In genomic region chr13:24760351-24760870, GRCm38 (mm10) we compare ENCODE assay signal across 9 mouse cellular contexts. TPM values are rescaled to one million over a fixed set of nuclear protein-coding genes. Genes with fewer than 3 reads are reported as not detected.
A peak's percentile ranks its signal among the peaks of the same experiment; 100 is the strongest.
DNase-seq lines count a peak whose midpoint lies in the region; ATAC-seq lines count a peak whose summit lies in the region.
"Had no signal": no experiment of that assay in that cellular context is flagged by ENCODE, and none has a peak within 500 bp of the region (broad histone marks: within the 10 kb centered on the region; RNA-seq: fewer than 3 reads in every experiment).

No protein-coding gene starts in this region.

- H3K27ac ChIP-seq in kidney, embryonic 14.5 days (ENCODE audit: low read depth, low read length), result no peak overlapping the region
- no peak overlapping the region for H3K27ac ChIP-seq in embryonic facial prominence, embryonic 12.5 days
- no peak overlapping the region for H3K27ac ChIP-seq in hindbrain, embryonic 12.5 days
- no peak overlapping the region for H3K27ac ChIP-seq in midbrain, embryonic 13.5 days

- H3K9me3 ChIP-seq in kidney, embryonic 14.5 days (ENCODE audit: control insufficient read depth, low read length), result no peaks in the 10 kb centered on the region
- no peaks in the 10 kb centered on the region for H3K9me3 ChIP-seq in embryonic facial prominence, embryonic 12.5 days
- no peaks in the 10 kb centered on the region for H3K9me3 ChIP-seq in hindbrain, embryonic 12.5 days (replicated peaks)
- no peaks in the 10 kb centered on the region for H3K9me3 ChIP-seq in midbrain, embryonic 13.5 days

- H3K4me1 ChIP-seq in kidney, embryonic 14.5 days (ENCODE audit: control insufficient read depth, insufficient read depth, low read length), result peaks cover 6% of the 10 kb centered on the region; the same call in 1 of the 2 replicates
- H3K4me1 ChIP-seq in embryonic facial prominence, embryonic 12.5 days, result peaks cover 9% of the 10 kb centered on the region
- H3K4me1 ChIP-seq in hindbrain, embryonic 12.5 days, result peaks cover 10% of the 10 kb centered on the region
- H3K4me1 ChIP-seq in midbrain, embryonic 13.5 days (replicated peaks), result peaks cover 10% of the 10 kb centered on the region

- H3K27me3 ChIP-seq in kidney, embryonic 14.5 days (ENCODE audit: control insufficient read depth, insufficient read depth, low read length), result no peaks in the 10 kb centered on the region
- H3K27me3 ChIP-seq in embryonic facial prominence, embryonic 12.5 days, result no peaks in the 10 kb centered on the region
- H3K27me3 ChIP-seq in hindbrain, embryonic 12.5 days, result no peaks in the 10 kb centered on the region
- H3K27me3 ChIP-seq in midbrain, embryonic 13.5 days, result no peaks in the 10 kb centered on the region

- 70% methylated on average over 5 of the region's 5 CpGs for WGBS in kidney, embryonic 14.5 days
- 69% methylated on average over 5 of the region's 5 CpGs for WGBS in embryonic facial prominence, embryonic 12.5 days
- 73% methylated on average over 5 of the region's 5 CpGs for WGBS in hindbrain, embryonic 12.5 days
- 67% methylated on average over 5 of the region's 5 CpGs for WGBS in midbrain, embryonic 13.5 days

- ATAC-seq in kidney, embryonic 14.5 days (ENCODE audit: low FRiP score, low TSS enrichment), result no peak
- ATAC-seq in embryonic facial prominence, embryonic 12.5 days (ENCODE audit: insufficient number of reproducible peaks, insufficient read depth, low FRiP score, low TSS enrichment), result no peak
- ATAC-seq in hindbrain, embryonic 12.5 days (ENCODE audit: low FRiP score), result no peak
- ATAC-seq in midbrain, embryonic 13.5 days, result no peak
- ATAC-seq in erythroid progenitor cell, adult 5-6 weeks (replicated peaks; ENCODE audit: low FRiP score, poor library complexity, severe bottlenecking), result no peak

- H3K4me3 ChIP-seq in kidney, embryonic 14.5 days (ENCODE audit: low read length), result peak overlapping the region; percentile 95
- H3K4me3 ChIP-seq in embryonic facial prominence, embryonic 12.5 days, result peak overlapping the region; percentile 78
- H3K4me3 ChIP-seq in hindbrain, embryonic 12.5 days, result peak overlapping the region; percentile 97
- H3K4me3 ChIP-seq in midbrain, embryonic 13.5 days (replicated peaks), result peak overlapping the region; percentile 73

- peak overlapping the region; percentile 91 for H3K9ac ChIP-seq in kidney, embryonic 14.5 days (ENCODE audit: low read depth, low read length)
- peak overlapping the region; percentile 74; the same call in 1 of the 2 replicates for H3K9ac ChIP-seq in embryonic facial prominence, embryonic 12.5 days
- peak overlapping the region; percentile 69; the same call in 1 of the 2 replicates for H3K9ac ChIP-seq in hindbrain, embryonic 12.5 days
- no peak overlapping the region; the same call in 1 of the 2 replicates for H3K9ac ChIP-seq in midbrain, embryonic 13.5 days (replicated peaks)

- no peak for DNase-seq in kidney, adult 18-20 months
- DNase-seq in cerebellum, adult 11-12 months, result no peak
- no peak for DNase-seq in urinary bladder, postnatal 14 days (ENCODE audit: low spot score)
- DNase-seq: lung, postnatal 14 days had no signal

- H3K36me3 ChIP-seq in kidney, embryonic 14.5 days (ENCODE audit: control insufficient read depth, insufficient read depth, low read length), result peaks cover 41% of the 10 kb centered on the region
- peaks cover 17% of the 10 kb centered on the region for H3K36me3 ChIP-seq in embryonic facial prominence, embryonic 12.5 days
- 0 out of 2 replicates have a peak, but pooled peaks cover 9% of the 10 kb centered on the region for H3K36me3 ChIP-seq in hindbrain, embryonic 12.5 days
- no peaks in the 10 kb centered on the region for H3K36me3 ChIP-seq in midbrain, embryonic 13.5 days

- peak overlapping the region; percentile 65 for H3K4me2 ChIP-seq in kidney, embryonic 14.5 days (replicated peaks; ENCODE audit: low read depth, low read length)
- H3K4me2 ChIP-seq in embryonic facial prominence, embryonic 12.5 days (replicated peaks), result peak overlapping the region; percentile 59
- H3K4me2 ChIP-seq in hindbrain, embryonic 12.5 days (replicated peaks), result peak overlapping the region; percentile 72
- H3K4me2 ChIP-seq in midbrain, embryonic 13.5 days (replicated peaks), result peak overlapping the region; percentile 69

RNA-seq across cellular contexts. Expression of gene Gmnn, which starts 1.3 kb away (rescaled TPM):
- 134 and 174 TPM in 2 replicates for polyA plus RNA-seq in kidney, embryonic 14.5 days (2014; fragmentation: Nextera tagmentation; extraction: Ambion mirVana)
- 109 and 113 TPM in 2 replicates for polyA plus RNA-seq in embryonic facial prominence, embryonic 12.5 days (2016; fragmentation: Nextera tagmentation; extraction: Ambion mirVana)
- 67.6 and 76.3 TPM in 2 replicates for polyA plus RNA-seq in hindbrain, embryonic 12.5 days (2016; fragmentation: Nextera tagmentation; extraction: Ambion mirVana)
- polyA plus RNA-seq in midbrain, embryonic 13.5 days (2015; fragmentation: Nextera tagmentation; extraction: Ambion mirVana), result 43.9 and 45.7 TPM in 2 replicates
- 289 and 378 TPM in 2 replicates for total RNA-seq in erythroid progenitor cell, adult 5-6 weeks (2015; ENCODE audit: low replicate concordance)
- 180 and 322 TPM in 2 replicates for total RNA-seq in erythroid progenitor cell, adult 5-6 weeks (2017; ENCODE audit: low replicate concordance)

RNA-seq across cellular contexts. Expression of gene Armh2, which starts 19.4 kb away (rescaled TPM):
- not detected in 2 replicates for polyA plus RNA-seq in kidney, embryonic 14.5 days (2014; fragmentation: Nextera tagmentation; extraction: Ambion mirVana)
- not detected in 2 replicates for polyA plus RNA-seq in embryonic facial prominence, embryonic 12.5 days (2016; fragmentation: Nextera tagmentation; extraction: Ambion mirVana)
- polyA plus RNA-seq in hindbrain, embryonic 12.5 days (2016; fragmentation: Nextera tagmentation; extraction: Ambion mirVana), result not detected in 2 replicates
- not detected in 2 replicates for polyA plus RNA-seq in midbrain, embryonic 13.5 days (2015; fragmentation: Nextera tagmentation; extraction: Ambion mirVana)
- not detected in 2 replicates for total RNA-seq in erythroid progenitor cell, adult 5-6 weeks (2015; ENCODE audit: low replicate concordance)
- total RNA-seq in erythroid progenitor cell, adult 5-6 weeks (2017; ENCODE audit: low replicate concordance), result not detected in 2 replicates

RNA-seq across cellular contexts. Expression of gene BC005537, which starts 41.0 kb away (rescaled TPM):
- polyA plus RNA-seq in kidney, embryonic 14.5 days (2014; fragmentation: Nextera tagmentation; extraction: Ambion mirVana), result 35.3 and 41.5 TPM in 2 replicates
- 16.4 and 17.3 TPM in 2 replicates for polyA plus RNA-seq in embryonic facial prominence, embryonic 12.5 days (2016; fragmentation: Nextera tagmentation; extraction: Ambion mirVana)
- polyA plus RNA-seq in hindbrain, embryonic 12.5 days (2016; fragmentation: Nextera tagmentation; extraction: Ambion mirVana), result 16.5 and 20.8 TPM in 2 replicates
- polyA plus RNA-seq in midbrain, embryonic 13.5 days (2015; fragmentation: Nextera tagmentation; extraction: Ambion mirVana), result 24.0 and 27.3 TPM in 2 replicates
- total RNA-seq in erythroid progenitor cell, adult 5-6 weeks (2015; ENCODE audit: low replicate concordance), result 101 and 125 TPM in 2 replicates
- 68.5 and 78.0 TPM in 2 replicates for total RNA-seq in erythroid progenitor cell, adult 5-6 weeks (2017; ENCODE audit: low replicate concordance)
